Mouse (Mus musculus) thymus, postnatal 10 days (tissue): ENCODE data around the gene Shroom3.

Source experiments
- DNase-seq, 2 experiments: peaks; one replicate each; pipeline ENCODE4 v3.0.0; 2021; ENCODE audit warnings: low spot score in 2 of 2

Gene Shroom3

DNA sequence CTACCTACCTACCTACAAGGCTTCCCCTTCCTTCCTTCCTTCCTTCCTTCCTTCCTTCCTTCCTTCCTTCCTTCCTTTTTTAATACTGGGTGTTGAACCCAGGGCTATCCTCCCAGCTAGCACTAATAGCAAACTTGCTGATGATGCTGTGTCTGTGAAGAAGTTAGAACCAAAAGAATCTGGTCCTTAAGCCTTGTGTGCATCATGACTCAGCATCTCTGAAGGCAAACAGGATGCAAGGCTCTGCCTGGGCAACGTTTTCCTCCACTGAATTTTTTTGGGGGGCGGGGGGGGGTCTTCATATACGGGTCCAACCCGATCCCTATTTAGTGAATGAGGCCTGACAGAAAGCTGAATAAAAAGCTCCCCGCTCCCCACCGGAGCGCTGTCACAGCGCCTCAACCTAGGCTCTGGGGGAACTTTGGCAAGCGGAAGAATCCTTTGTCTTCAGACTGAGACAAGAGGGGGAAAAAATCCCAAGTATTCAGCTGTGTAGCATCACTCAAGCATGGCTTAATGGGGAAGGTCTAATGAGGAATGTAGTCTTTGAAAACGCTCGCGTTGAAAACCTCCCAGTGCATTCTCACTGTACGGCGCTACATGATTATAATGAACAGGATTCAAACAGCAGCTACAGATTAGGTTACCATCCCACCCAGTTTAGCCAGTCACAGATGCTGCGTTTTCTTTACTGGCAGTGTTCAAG lies 15.0 kb downstream of the Shroom3 start:
- DNase-seq: no peak

DNA sequence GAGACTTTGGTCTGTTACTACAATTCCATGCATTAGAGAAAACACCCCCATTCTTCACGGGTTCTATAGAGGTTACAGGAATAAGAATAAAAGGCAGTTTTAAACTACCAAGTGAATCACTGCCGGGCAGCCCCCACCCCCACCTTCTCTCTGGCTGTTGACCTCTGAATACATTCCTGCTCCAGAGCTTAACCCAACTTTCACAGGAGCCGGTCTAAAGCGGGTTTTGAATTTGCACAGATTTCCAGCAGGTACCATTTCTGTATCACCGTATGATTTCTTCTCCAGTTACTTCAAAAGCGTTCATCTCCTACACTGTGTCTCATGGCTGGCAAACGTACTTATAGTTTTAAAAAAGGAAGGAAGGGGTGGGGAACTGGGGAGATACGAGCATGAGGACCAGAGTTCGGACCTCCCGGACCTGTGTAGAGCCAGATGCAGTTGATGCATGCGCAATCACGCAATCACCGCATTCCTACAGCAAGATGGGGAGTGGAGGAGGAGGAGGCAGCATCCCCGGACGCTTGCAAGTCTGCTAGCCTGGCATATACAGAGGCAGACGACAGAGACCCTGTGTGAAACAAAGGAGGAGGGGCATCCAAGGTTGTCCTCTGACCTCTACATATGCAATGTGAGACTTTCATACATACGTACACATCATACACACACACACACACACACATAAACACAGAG lies 15.7 kb downstream of the Shroom3 start:
- DNase-seq: no peak

DNA sequence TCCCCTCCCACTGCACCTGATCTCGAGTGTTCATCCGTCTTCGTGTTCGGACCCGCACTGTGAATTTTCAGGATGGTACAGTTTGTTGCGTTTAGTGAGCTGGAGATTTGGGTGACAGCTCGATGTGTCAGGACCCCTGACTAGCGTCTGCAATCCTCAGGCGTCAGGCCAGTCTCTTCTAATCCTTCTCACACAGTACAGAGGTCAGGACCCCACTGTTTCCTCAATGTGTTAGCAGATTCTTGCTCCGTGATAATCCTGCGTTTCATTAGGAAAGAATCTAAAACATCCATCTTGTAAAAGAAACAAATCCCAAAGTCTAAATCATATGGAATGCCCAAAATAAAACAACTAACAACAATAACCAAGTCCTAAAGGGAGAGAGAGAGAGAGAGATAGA lies 18.5 kb downstream of the Shroom3 start:
- DNase-seq: no peak

DNA sequence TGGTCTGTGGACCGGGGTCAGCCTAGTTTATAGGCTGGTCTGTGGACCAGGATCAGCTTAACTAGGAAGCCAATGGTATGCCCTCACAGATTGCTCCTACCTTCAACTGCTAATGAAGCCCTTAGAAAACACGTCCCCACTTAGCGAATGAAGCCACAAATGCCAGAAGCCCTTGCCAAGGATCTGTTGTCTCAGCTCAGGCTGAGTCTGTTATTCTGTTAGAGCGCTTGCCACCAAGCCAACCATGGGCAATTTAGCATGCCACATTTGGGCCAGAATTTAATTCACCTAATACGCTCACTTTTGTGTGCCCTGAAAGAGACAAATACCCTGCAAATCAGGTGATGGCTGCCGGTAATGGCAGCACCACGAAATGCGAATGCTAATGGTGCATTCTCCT lies 20.4 kb downstream of the Shroom3 start:
- no peak for DNase-seq

DNA sequence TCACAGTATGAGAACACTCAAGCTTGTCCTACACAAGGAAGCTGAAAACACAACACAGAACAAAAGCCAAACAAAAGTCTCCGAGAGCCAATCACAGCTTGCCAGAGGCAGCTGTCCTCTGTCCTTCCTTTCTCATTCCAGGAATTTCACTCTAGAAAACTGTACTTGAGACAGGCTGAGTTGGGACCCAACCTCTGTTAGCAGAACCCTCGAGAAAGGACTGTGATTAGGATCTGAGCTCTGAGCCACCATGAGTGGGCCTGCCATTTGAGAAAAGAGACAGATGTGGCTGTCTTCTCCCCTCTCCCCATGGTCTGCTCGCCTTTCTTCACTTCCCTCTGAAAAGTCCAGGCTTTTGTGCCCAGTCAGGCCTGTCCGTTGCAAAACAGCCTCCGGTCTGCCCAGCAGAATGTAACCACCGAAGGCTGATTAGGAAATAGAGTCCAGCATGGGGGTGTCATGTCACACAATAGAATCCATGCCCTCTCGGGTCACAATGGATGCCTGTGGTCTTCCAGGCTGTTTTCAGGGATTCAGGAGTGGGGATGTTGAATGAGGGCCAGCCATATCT lies 24.8 kb downstream of the Shroom3 start:
- DNase-seq: no peak

DNA sequence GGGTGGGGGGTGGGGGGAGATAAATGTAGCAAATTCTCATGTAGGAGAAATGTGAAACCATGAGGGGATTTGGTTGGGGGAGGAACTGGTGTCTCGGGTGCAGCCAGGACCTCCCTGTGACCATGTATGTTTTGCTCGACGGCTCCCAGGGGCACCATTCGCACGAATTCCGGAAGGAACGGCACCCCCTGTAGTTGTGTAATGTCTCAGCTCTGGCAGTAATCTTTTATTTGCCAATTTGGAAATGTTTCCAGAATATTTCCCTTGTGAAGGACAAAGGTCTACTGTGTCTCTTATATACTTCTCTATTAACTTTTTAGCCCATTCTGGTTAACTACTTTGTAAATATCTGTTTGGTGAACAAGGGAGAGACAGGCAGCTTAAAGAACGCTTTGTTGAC lies 27.5 kb downstream of the Shroom3 start:
- no peak for DNase-seq

DNA sequence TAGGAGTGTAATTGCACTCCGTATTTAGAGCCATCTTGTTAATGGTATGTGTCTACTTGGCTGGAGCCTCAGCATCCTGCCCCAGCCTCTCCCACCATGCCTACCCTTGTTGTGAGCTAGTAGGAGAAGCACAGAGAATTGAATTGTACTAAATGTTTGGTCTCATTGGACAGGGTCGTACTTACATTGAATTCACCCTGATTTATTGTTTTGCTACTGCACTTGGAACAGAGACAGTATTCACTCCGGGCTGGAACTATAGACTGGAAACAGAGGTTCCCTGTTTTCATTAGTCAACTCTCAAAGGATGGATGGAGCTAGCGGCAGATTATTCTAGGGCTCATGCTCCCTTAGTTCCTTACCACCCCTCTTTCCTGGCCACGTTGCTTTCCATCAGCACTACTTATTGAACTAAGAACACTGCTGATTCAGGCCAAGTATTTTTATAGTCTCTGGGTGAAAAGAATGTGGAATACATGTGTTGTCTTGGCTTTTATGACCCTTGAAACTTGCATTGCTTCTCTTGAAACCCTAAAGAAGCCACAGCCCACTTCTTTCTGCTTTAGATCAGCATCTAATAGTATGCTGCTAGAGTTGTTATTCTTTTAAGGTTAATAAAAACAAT lies 28.5 kb downstream of the Shroom3 start:
- DNase-seq: no peak

DNA sequence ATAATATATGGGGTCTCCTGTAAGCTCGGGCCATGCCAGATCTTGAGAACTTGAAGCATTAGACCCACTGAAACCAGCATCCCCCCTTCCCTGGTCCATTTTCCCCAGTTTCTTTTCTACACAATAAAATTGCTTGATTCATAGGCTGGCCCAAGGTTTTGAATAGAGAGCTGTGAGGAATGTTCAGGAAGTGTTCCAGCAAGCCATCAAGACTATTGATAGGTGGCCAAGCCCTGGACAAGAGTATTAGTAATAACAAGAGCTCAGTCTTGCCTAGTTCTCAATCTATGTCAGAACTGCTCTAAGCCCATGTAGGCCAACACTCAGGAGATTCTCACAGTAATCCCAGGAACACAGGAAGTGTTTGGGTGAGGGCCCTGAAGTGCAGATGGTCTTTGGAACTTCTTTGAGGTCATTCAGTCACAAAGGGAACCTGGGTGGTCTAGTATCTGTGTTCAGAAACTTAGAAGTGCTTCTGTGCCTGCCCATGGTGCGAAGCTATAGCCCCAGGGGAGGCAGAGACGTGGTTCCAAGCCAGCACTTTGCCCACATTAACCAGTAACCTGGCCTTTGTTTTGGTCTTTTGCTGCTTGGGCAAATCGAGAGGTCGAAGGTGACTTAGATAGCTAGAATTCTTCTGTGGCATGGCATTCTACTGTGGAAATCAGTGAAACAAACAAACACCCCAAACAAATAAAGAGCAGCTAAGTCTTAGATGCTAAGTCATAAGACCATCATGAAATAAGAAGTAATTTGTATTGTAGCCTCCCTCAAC lies 29.6 kb downstream of the Shroom3 start:
- DNase-seq: no peak

DNA sequence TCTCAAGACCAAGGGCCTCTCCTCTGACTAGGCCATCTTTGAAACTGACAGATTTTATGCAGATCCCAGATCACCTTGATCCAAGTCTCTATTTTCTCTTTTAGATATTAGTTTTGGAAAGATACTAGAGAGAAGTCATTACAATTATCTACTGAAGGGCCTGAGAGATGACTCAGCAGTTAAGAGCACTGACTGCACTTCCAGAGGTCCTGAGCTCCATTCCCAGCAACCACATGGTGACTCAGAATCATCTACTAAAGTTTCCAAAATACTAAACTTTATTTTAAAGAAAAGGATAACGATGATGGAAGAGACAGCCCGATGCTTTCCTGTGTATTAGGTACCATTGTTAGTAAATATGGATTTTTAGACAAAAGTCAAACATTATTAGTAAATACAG lies 31.7 kb downstream of the Shroom3 start:
- no peak for DNase-seq

DNA sequence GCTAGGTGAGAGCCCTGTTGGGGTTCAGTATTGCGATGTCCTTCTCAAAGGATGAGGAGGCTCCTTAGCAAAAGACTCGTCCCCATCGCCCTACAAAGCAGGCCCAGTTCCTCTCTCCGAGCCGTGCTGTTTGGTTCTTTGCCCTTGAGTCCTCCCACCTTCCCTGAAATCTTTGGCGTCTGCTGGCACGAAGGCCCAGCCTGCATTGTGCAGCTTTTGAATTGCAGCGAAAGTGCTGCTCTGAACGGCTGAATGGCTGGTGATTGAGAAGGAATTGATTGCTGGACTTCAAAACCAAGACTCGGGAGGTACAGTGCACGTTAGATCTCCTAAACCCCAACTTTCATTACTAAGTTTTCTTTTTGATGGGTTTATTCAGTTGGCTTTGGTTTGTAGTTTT lies 32.1 kb downstream of the Shroom3 start:
- no peak for DNase-seq

DNA sequence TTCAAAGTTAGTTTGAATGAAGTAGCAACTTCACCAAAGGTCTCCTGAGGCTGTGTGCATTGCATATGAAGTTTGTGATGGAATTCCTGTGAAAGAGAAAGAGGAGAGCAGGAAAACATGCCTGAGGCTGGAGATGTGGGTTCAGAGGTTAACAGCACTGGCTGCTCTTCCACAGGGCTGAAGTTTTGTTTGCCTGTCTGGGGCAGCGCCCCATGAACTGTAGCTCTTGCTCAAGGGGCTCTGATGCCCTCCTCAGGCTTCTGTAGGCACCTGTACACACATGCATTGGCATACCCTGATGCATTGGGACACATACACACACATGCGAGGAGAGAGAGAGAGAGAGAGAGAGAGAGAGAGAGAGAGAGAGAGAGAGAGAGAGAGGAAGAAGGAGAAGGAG lies 32.7 kb downstream of the Shroom3 start:
- DNase-seq: no peak

DNA sequence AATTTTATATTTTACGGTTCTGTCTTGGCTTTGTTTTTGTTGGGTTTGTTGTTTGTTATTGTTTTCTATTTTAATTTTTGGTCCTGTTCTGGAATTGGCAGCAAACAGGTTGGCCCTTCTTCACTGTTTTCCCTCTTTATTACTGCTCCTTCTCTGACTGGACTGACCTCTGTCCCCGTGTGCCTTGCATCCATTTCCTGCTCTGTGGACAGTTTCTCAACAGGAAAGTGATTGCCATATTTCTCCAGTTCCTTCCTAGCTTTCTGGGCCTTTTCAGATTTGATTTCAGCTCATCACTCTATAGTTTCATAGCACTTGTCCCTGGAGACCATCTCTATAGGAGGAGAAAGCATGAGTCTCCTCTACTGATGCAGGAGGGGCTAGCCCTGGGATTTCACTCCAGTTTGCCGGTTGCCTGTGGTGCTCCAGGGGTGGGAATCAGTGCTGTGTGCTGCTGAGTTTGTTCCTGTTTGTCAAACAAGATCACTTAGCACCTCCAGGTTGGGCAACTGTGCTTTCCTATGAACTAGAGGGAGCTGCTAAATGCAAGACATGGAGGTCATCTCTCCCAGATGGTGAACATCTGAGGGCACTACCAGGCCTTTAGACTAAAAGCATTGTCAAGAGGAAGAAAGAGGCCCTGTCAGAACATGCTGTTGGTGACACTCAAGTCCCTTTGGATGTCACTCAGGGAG lies 34.6 kb downstream of the Shroom3 start:
- no peak for DNase-seq

DNA sequence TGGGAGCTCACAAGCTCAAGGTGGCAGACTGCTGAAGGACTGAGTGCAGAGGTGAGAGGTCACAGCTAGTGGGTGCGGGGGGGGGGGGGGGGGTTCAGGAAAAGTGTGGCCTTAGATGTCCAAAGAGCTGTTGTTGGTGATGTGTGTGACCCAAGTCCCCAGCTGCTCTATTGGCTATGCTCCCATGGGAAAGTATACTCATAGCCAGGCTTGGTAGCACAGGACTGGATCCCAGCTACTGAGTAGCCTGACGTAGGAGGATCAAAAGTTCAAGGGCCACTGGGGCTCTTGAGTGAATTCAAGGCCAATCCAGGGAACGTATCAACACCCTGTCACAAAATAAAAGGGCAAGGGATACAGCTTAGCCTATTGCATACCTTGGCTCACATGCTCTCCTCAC lies 35.6 kb downstream of the Shroom3 start:
- no peak for DNase-seq

DNA sequence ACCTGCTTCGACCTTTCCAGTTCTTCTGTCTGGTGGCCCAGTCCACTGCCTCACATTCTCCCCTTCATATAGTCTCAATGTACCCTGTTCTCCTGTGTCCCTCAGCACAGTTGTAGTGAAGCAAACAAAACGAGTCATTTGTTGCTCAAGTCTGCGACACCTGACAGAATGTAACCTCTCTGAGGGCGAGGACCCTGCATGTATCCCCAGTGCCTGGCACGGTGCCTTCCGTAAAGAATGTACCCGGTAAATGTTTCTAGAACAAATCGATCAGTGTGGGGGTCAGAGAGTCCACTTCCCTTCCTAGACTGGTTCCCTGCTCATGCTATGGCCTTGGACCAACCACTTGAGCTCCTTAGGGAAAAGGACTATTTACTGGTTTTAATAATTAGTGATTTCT lies 38.4 kb downstream of the Shroom3 start:
- DNase-seq: no peak

DNA sequence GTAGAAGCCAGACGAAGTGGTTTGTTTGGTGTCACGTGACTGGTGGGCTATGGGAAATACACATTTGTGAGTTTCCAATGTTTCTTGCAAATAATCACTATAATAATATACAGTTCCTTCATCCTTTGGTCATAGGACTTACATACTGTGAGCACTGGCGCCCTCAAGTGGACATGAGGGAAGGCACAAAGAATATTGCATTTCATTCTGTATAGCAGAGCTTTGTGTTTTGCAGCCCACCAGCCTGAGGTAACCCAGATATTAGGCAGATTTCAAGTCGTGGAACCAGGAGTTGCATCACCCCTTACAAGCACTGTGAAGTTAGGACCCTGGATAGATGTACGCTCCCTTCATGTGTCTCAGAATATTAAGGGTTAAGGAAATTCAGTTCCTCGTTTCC lies 42.7 kb downstream of the Shroom3 start:
- DNase-seq: peak in 1 of 2 experiments; percentile 10

DNA sequence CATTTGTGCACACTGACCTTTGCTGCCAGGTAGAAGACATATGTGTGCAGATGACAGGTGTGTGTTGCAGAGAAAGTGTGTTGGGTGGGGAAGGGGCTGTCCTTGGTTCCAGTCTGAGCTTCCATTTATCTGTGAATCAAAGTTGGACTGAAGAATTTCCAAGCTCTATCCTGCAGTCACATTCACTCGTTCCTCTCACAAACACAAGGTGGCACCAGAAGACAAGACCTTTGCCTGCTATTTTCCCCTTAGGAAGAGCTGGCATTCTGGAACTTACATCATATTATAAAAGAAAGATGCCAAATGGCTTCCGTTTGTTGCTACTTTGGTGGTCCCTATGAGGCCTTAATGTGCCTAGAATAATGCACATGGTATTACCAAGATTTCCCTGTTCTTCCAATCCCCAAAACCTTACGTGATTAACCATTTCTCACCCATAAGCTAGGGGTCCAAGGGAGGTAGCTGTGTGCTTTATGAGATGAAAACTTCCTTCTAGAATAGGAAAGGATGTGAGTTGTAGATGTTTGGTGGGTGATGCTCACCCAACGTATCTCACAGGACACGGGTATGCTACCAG lies 45.1 kb downstream of the Shroom3 start:
- DNase-seq: no peak

DNA sequence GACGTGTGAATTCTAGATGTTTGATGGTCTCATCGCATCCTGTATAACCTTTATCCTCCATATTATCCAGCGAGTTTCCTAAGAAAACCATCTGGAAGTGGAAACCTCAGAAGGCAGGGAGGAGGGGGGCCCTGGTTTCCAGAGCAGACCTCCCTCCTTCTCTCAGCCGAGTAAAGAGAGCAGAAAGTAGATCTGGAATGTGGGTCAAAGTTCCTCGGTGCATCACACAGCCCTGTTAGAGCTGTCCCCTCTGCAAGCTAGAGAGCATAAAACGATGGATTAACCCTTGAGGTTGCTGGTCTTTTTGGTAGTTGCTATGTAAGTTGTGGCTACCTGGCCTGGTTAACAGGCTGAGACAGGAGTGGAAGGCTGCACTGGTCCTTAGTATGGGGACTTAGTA lies 46.0 kb downstream of the Shroom3 start:
- no peak for DNase-seq

DNA sequence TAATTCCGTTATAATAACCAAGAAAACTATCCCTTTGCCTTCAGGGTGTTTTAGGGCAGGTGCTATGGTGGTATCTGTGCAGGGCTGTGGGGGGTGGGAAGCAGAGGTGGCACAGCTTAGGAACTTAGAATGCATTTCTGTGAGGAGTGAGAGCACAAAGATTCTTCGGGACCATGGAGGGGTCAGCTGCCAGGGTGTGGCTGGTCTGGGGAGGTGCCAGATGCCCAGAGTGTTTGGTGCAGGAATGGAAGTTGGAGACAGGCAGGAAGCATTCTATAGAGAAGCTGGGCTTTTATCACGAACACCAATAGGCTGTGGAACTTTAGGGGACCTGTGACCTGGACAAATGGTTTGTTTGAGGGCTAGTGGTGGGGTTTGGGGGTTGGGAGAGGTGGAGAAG lies 58.6 kb downstream of the Shroom3 start:
- DNase-seq: no peak

DNA sequence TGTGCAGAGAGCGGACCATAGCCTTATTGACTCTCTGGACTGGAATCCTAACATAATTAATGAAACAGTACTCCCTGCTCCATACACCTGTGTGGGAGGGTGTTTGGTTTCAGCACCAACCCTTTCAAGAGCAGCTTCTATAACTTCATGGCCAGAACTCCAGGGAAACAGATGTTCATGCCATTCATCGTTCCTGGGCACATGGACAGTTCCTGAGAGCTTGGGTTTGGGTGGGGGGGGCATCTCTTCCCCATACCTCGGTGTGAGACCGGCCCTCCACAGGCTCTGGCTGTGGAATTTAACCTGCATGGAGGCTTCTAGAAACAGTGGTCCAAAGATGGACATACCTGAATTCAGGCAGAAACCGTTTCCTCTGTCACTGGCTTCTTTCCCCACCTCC lies 59.5 kb downstream of the Shroom3 start:
- DNase-seq: no peak

DNA sequence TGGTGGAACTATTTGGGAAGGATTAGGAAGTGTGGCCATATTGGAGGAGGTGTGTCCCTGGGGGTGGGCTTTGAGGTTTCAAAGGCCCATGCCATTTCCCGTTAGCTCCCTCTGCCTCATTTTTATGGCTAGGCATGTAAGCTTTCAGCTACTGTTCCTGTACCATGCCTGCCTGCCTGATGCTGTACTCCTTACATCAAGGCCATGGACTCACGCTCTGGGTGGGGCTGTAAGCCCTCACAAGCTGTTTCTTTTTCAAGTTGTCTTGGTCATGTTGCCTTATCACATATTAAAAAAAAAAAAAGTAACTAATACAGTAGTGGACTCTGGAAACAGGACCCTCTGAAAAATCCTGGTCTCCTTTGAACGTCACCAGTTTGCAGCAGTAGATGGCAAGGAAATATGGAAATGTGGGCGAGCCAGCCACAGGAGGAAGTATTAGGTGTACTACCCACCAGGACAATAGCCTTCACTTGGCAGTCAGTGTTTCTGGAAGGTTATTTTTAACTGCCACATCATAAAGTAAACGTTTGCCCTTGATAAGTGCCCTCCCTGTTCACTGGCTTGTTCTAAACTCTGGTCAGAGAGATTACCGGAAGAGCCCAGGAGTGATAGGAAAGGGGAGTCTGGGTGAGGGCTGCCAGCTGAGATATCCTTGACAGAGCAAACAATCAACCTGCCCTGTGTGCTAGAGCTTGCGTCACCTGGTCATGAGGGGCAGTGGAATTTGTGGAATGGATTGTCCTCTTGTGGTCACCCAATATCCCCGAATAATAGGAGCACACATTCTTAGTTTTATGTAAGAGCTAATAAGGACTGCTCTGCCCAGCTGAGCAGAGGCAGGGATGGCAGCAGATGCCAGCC lies 62.4 kb downstream of the Shroom3 start:
- no peak for DNase-seq
